Mouse (Mus musculus) midbrain, embryonic 15.5 days (tissue): ENCODE results near the gene Gart. TPM values are rescaled to one million over a fixed set of nuclear protein-coding genes. Genes with fewer than 3 reads are reported as not detected.

Experiments
- ATAC-seq: fragments of 200-750 bp; cut with Nextera tagmentation; replicated peaks from 2 replicates; pipeline ENCODE4 v1.8.0; 2017; ENCODE audit warnings: moderate TSS enrichment
- H3K27ac ChIP-seq: fragments of 300-500 bp; sonication (generic); 2 replicates; pipeline ENCODE4 v1.5.1; 2015; ENCODE audit warnings: mild to moderate bottlenecking, inconsistent platforms
- H3K27me3 ChIP-seq: fragments of 300-500 bp; sonication (generic); replicated peaks from 2 replicates; pipeline ENCODE4 v1.6.1; 2015; ENCODE audit warnings: inconsistent platforms
- H3K36me3 ChIP-seq: fragments of 300-500 bp; sonication (generic); replicated peaks from 2 replicates; pipeline ENCODE4 v1.6.1; 2015; ENCODE audit warnings: inconsistent platforms
- H3K4me1 ChIP-seq: fragments of 300-500 bp; sonication (generic); 2 replicates; pipeline ENCODE4 v1.6.1; 2015; ENCODE audit warnings: inconsistent platforms
- H3K4me2 ChIP-seq: fragments of 300-500 bp; sonication (generic); 2 replicates; pipeline ENCODE4 v1.6.1; 2015; ENCODE audit warnings: inconsistent platforms, mild to moderate bottlenecking, moderate library complexity
- H3K4me3 ChIP-seq: fragments of 300-500 bp; sonication (generic); 2 replicates; pipeline ENCODE4 v1.5.1; 2015; ENCODE audit warnings: mild to moderate bottlenecking, inconsistent platforms
- H3K9ac ChIP-seq: fragments of 300-500 bp; sonication (generic); 2 replicates; pipeline ENCODE4 v1.6.1; 2015; ENCODE audit warnings: mild to moderate bottlenecking, inconsistent platforms
- H3K9me3 ChIP-seq: fragments of 300-500 bp; sonication (generic); 2 replicates; pipeline ENCODE4 v1.6.1; 2016; ENCODE audit warnings: inconsistent platforms
- WGBS: fragments of 180-500 bp; shearing (Covaris S2); methylation state at CpG from one replicate; pipeline ENCODE4 v1.1.7; 2015; ENCODE audit warnings: mixed read lengths; 5-methylcytosine and 5-hydroxymethylcytosine counted together
- polyA plus RNA-seq: library from polyadenylated mRNA; unstranded; fragments of >200 nt; fragmentation: Nextera tagmentation; extraction: Ambion mirVana; gene quantifications from 2 replicates; pipeline ENCODE4 v1.2.1, GENCODE M21; 2015

Gene Gart
- polyA plus RNA-seq, 1 experiment from 2014 or later = 62.0 TPM

- Histone ChIP-seq H3K36me3 (no peaks in the 10 kb centered on the region), H3K27ac (no peak overlapping the region), H3K9me3 (no peaks in the 10 kb centered on the region), H3K27me3 (0 out of 2 replicates have a peak, but pooled peaks cover 4% of the 10 kb centered on the region), H3K9ac (no peak overlapping the region), H3K4me3 (no peak overlapping the region), H3K4me1 (peaks cover 9% of the 10 kb centered on the region), H3K4me2 (no peak overlapping the region)
- no peak for ATAC-seq
Measured at GRCm38 (mm10) chr16:91599242-91599641, 47.5 kb downstream of the Gart start.

- H3K9me3 ChIP-seq = no peaks in the 10 kb centered on the region
- H3K4me1 ChIP-seq = peaks cover 9% of the 10 kb centered on the region
- no peaks in the 10 kb centered on the region for H3K36me3 ChIP-seq
- H3K27me3 ChIP-seq = 0 out of 2 replicates have a peak, but pooled peaks cover 4% of the 10 kb centered on the region
- H3K4me2 ChIP-seq = peak within 1 kb of the TSS; percentile 61
- H3K9ac ChIP-seq = peak within 1 kb of the TSS; percentile 73
- WGBS = under 1% methylated on average over 34 of the region's 34 CpGs
- peak within 1 kb of the TSS; percentile 77 for H3K4me3 ChIP-seq
- peak within 1 kb of the TSS; percentile 79 for H3K27ac ChIP-seq
- peak; percentile 99 for ATAC-seq
Measured at GRCm38 (mm10) chr16:91597672-91598010, 49.1 kb downstream of the Gart start, which contains the start of gene Tmem50b. Tmem50b (minus strand) TSS chr16:91597800.

- peak overlapping the region; percentile 79 for H3K27ac ChIP-seq
- peak overlapping the region; percentile 73 for H3K9ac ChIP-seq
- ATAC-seq = peak; percentile 12; the same call in 1 of the 2 replicates
- WGBS = under 1% methylated on average over 75 of the region's 75 CpGs
- H3K36me3 ChIP-seq = no peaks in the 10 kb centered on the region
- H3K4me3 ChIP-seq = peak overlapping the region; percentile 77
- H3K4me2 ChIP-seq = peak overlapping the region; percentile 61
- H3K9me3 ChIP-seq = no peaks in the 10 kb centered on the region
- 0 out of 2 replicates have a peak, but pooled peaks cover 4% of the 10 kb centered on the region for H3K27me3 ChIP-seq
- H3K4me1 ChIP-seq = peaks cover 9% of the 10 kb centered on the region
Measured at GRCm38 (mm10) chr16:91596779-91597671, 49.7 kb downstream of the Gart start.

- H3K9ac ChIP-seq = peak overlapping the region; percentile 73; the same call in 1 of the 2 replicates
- peak overlapping the region; percentile 61 for H3K4me2 ChIP-seq
- WGBS = 20% methylated on average over 9 of the region's 9 CpGs
- peak overlapping the region; percentile 77 for H3K4me3 ChIP-seq
- H3K36me3 ChIP-seq = no peaks in the 10 kb centered on the region
- H3K27me3 ChIP-seq = 0 out of 2 replicates have a peak, but pooled peaks cover 4% of the 10 kb centered on the region
- H3K4me1 ChIP-seq = peaks cover 9% of the 10 kb centered on the region
- no peak overlapping the region for H3K27ac ChIP-seq
- no peak for ATAC-seq
- no peaks in the 10 kb centered on the region for H3K9me3 ChIP-seq
Measured at GRCm38 (mm10) chr16:91596397-91596778, 50.4 kb downstream of the Gart start.

- H3K27ac ChIP-seq = no peak overlapping the region
- H3K36me3 ChIP-seq = no peaks in the 10 kb centered on the region
- H3K4me2 ChIP-seq = no peak overlapping the region
- peaks cover 9% of the 10 kb centered on the region for H3K4me1 ChIP-seq
- no peaks in the 10 kb centered on the region for H3K9me3 ChIP-seq
- no peak overlapping the region for H3K9ac ChIP-seq
- ATAC-seq = no peak
- H3K27me3 ChIP-seq = 0 out of 2 replicates have a peak, but pooled peaks cover 4% of the 10 kb centered on the region
- WGBS = 79% methylated on average over 6 of the region's 6 CpGs
- no peak overlapping the region for H3K4me3 ChIP-seq
Measured at GRCm38 (mm10) chr16:91595076-91595475, 51.7 kb downstream of the Gart start.

- no peak for ATAC-seq
- Histone ChIP-seq H3K9me3 (no peaks in the 10 kb centered on the region), H3K9ac (no peak overlapping the region), H3K4me3 (no peak overlapping the region), H3K27me3 (no peaks in the 10 kb centered on the region), H3K27ac (no peak overlapping the region), H3K4me1 (peaks cover 9% of the 10 kb centered on the region), H3K4me2 (no peak overlapping the region), H3K36me3 (no peaks in the 10 kb centered on the region)
- WGBS = 77% methylated on average over 3 of the region's 3 CpGs
Measured at GRCm38 (mm10) chr16:91593262-91593661, 53.5 kb downstream of the Gart start.

- Histone ChIP-seq H3K9ac (no peak overlapping the region), H3K9me3 (no peaks in the 10 kb centered on the region), H3K4me1 (peaks cover 9% of the 10 kb centered on the region), H3K27me3 (no peaks in the 10 kb centered on the region), H3K4me2 (no peak overlapping the region), H3K4me3 (no peak overlapping the region), H3K36me3 (no peaks in the 10 kb centered on the region), H3K27ac (no peak overlapping the region)
- no peak for ATAC-seq
- WGBS = 79% methylated on average over 8 of the region's 8 CpGs
Measured at GRCm38 (mm10) chr16:91592162-91592561, 54.6 kb downstream of the Gart start.

- ATAC-seq = no peak
- H3K4me2 ChIP-seq = no peak overlapping the region
- WGBS = 87% methylated on average over 3 of the region's 3 CpGs
Measured at GRCm38 (mm10) chr16:91588703-91589102, 58.0 kb downstream of the Gart start.

GRCm38 (mm10) chr16:91587730-91588453 lies 58.9 kb downstream of the Gart start:
- WGBS = 62% methylated on average over 6 of the region's 6 CpGs
- no peak overlapping the region for H3K4me3 ChIP-seq
- H3K4me1 ChIP-seq = no peaks in the 10 kb centered on the region
- H3K36me3 ChIP-seq = no peaks in the 10 kb centered on the region; the same call in 1 of the 2 replicates
- H3K27ac ChIP-seq = no peak overlapping the region
- H3K4me2 ChIP-seq = no peak overlapping the region
- ATAC-seq = no peak
- H3K9ac ChIP-seq = no peak overlapping the region
- no peaks in the 10 kb centered on the region for H3K9me3 ChIP-seq
- no peaks in the 10 kb centered on the region for H3K27me3 ChIP-seq

More at GRCm38 (mm10) chr16:91588703-91589102, 58.0 kb downstream of the Gart start:
- Histone ChIP-seq H3K9ac (no peak overlapping the region), H3K27me3 (no peaks in the 10 kb centered on the region), H3K4me1 (no peaks in the 10 kb centered on the region; the same call in 1 of the 2 replicates), H3K27ac (no peak overlapping the region), H3K36me3 (no peaks in the 10 kb centered on the region; the same call in 1 of the 2 replicates), H3K9me3 (no peaks in the 10 kb centered on the region), H3K4me3 (no peak overlapping the region)

- Histone ChIP-seq H3K9ac (no peak overlapping the region), H3K9me3 (no peaks in the 10 kb centered on the region), H3K27me3 (no peaks in the 10 kb centered on the region), H3K36me3 (no peaks in the 10 kb centered on the region; the same call in 1 of the 2 replicates), H3K4me3 (no peak overlapping the region), H3K4me1 (no peaks in the 10 kb centered on the region), H3K27ac (no peak overlapping the region), H3K4me2 (no peak overlapping the region)
- WGBS = 95% methylated on average over 6 of the region's 6 CpGs
- ATAC-seq = no peak
Measured at GRCm38 (mm10) chr16:91586244-91586643, 60.5 kb downstream of the Gart start.

- Histone ChIP-seq H3K36me3 (no peaks in the 10 kb centered on the region; the same call in 1 of the 2 replicates), H3K27ac (no peak overlapping the region), H3K4me1 (no peaks in the 10 kb centered on the region), H3K4me2 (no peak overlapping the region), H3K9me3 (no peaks in the 10 kb centered on the region), H3K9ac (no peak overlapping the region), H3K27me3 (no peaks in the 10 kb centered on the region), H3K4me3 (no peak overlapping the region)
- 87% methylated on average over 5 of the region's 5 CpGs for WGBS
- no peak for ATAC-seq
Measured at GRCm38 (mm10) chr16:91585617-91586016, 61.1 kb downstream of the Gart start.

- ATAC-seq = no peak
- peaks cover 3% of the 10 kb centered on the region; the same call in 1 of the 2 replicates for H3K36me3 ChIP-seq
- no peak overlapping the region for H3K9ac ChIP-seq
- H3K4me1 ChIP-seq = no peaks in the 10 kb centered on the region
- no peak overlapping the region for H3K4me2 ChIP-seq
- H3K27me3 ChIP-seq = no peaks in the 10 kb centered on the region
- WGBS = 74% methylated on average over 2 of the region's 2 CpGs
- H3K4me3 ChIP-seq = no peak overlapping the region
- no peaks in the 10 kb centered on the region for H3K9me3 ChIP-seq
- H3K27ac ChIP-seq = no peak overlapping the region
Measured at GRCm38 (mm10) chr16:91582307-91582706, 64.4 kb downstream of the Gart start.
